Mouse (Mus musculus): ENCODE results near the gene Aqp2.

Gene Aqp2

DNA sequence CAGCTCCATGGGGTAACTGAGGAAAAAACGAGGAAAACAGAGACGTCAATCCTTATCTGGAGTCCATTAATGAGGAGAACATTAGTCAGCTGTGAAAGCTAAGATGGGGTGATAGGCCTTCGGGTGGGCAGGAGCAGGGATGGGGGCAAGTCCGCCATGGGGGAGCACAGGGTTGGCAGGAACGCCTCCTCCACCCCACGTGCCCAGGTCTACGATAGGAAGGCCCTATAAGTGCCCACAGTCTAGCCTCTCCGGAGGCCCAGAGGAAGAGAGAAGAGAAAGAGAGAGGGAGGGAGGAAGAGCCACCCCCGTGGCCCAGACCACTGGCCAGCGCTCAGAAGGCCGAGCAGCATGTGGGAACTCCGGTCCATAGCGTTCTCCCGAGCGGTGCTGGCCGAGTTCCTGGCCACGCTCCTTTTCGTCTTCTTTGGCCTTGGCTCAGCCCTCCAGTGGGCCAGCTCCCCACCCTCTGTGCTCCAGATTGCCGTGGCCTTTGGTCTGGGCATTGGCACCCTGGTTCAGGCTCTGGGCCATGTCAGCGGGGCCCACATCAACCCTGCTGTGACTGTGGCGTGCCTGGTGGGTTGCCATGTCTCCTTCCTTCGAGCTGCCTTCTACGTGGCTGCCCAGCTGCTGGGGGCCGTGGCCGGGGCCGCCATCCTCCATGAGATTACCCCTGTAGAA is at the start of gene Aqp2:
Gene Aqp2 (plus strand): TSS at position 254 of the 684 bp plus-strand sequence.
- DNase-seq (ENCODE audit: low spot score), result peak; percentile 72

- DNase-seq (ENCODE audit: low spot score), result no peak
Measured at GRCm38 (mm10) chr15:99531146-99531545, 47.7 kb upstream of the Aqp2 start.

DNA sequence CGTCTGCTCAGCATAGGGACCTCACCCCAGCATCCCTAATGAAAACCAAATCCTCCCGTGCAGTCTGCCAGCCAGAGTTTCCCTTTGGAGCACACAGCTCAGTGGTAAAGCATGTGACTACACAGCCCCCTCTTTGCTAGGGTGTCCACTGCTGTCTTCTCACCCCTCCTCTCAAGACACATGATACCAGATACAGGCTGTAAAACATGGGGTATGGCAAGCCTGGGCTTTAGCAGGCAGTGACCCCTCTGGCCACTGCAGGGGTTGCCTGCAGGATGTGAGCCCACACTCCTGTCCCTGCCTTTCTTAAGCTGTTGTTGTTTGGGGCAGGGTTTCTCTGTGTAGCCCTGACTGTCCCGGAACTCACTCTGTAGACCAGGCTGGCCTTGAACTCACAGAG is 46.8 kb upstream of the Aqp2 start:
- no peak for DNase-seq (ENCODE audit: low spot score)

DNA sequence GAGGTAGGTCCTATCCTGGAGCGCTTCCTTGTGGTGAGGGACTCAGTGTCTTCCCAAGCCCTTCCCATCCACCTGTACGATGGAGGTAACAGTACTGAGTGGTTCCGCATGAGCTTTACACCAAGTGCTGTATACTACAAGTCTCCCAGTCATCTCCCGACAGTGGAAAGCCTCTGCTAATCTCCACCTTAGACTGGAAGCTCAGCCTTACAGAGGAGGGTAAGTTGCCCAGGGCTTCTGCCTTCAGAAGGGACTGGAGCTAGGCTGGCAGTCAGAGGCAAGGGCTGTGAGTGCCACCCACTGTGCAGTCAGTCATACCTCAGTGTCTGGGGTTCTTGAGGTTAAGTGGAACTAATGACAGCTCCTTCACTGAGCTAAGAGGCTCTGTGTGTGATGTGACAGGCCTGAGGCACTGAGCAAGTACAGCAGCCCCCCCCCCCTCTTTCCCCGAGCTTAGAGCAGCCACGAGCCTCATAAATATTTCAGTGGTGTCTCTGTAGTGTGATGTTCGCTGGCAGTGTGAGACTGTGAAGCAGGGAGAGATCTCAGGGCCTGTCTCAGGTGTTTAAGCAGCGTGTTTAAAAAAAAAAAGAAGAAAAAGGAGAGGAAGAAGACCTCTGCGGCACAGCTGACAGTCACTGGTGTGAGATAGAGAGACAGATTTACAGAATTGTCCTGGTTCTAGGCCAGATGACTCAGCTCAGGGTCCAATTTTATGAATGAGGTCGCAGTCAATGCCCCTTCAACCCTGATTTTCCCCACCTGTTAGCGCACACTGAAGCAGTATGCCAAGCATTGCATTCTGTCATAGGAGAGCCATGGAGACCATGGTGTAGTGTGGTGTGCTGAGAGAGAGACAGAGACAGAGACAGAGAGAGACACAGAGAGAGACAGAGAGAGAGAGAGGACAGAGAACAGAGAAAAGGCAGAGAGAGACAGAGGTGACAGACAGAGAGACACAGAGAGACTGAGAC is 41.7 kb upstream of the Aqp2 start:
- no peak for DNase-seq (ENCODE audit: low spot score)

DNA sequence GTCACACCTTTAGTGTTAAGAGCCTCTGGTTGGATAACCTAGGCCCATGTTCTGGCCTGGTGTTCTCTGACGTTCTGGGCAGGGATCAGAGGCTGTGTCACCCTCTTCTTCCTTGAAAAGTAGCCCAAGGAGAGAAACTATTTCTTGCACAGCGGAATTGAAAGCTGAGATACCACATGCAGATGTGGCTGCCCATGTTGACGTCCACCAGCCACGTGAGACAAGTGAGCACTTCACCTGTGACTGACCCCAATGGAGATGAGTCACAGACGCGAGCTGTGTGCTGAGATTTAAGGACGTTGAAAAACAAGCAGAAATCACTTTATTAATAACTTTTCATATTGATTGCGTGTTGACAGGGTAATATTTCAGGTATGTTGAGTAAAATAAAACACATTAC is 39.0 kb upstream of the Aqp2 start:
- DNase-seq (ENCODE audit: low spot score), result no peak

DNA sequence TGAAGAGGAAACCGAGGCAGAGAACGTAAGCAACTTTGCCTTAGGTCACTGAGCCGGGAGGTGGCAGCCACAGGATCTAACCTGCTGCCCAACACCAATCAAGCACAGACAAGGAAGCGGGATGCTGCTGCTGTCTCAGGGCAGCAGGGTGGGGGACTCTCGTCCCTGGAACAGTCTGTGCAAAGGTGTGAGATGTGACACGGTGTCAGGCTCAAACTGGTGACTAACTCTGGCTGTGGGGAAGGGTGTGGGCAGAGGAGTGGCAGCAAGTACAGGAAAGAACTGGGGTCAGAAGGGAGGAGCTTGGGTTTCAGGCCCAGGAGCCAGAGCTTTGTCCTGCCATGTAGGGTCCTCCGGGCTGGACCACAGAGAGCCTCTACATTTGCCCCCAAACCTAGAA is 34.8 kb upstream of the Aqp2 start:
- DNase-seq (ENCODE audit: low spot score), result no peak

- DNase-seq (ENCODE audit: low spot score), result no peak
Measured at GRCm38 (mm10) chr15:99546596-99546995, 32.3 kb upstream of the Aqp2 start.

DNA sequence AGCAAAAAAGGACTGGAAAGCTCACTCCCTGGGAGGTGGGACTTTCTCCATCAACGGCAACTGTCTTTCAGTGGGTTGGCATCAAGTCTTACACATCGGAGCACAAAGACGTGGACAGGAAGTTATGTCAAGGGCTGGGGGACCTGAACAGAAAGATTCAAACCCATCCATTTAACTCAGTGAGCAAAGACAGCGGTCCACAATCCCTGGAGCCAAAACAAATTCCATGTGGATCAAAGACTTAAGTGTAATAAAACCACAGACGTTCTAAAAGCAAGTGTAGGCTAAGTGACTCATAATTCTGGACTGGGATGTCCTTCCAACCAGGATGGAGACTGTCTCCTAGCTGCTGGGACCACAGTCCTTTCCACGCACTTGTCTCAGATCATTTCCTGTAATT is 31.1 kb upstream of the Aqp2 start:
- DNase-seq (ENCODE audit: low spot score), result no peak

DNA sequence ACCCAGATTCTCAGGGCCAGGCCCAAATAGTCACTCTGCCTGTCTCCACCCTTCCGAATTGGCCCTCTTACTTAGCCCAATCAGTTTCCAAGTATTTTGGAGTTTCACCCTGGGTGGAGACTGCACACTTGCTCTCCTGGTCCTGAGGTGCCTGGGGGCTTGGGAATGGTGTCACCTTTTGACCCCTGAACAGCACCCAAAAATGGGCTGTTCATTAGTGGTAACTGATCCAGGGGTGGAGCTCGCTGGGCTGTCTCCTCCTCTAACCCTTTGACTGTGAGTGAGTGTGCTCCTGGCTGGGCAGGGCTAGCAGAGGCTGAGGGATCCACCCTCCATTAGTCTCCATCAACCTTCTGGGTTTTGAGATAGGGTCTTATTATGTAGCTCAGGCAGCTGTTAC is 29.0 kb upstream of the Aqp2 start:
- DNase-seq (ENCODE audit: low spot score), result no peak

DNA sequence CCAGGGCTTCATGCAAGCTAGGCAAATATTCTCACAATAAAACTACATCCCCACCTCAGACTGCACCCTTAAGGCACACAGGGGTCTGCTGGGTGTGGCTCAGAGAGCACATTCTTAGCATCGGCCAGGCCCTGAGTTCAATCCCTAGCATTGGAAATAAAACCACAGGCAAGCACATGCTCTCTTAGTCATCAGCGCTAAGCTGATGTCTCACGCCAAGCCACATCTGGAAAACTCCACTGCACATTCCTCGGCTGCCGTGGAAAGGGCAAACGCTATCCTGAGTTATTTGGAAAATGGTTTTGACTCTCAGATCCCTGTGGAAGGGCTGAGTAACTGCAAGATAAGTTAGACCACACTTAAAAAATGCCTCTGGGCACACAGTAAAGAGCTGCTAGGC is 25.1 kb upstream of the Aqp2 start:
- DNase-seq (ENCODE audit: low spot score), result no peak

DNA sequence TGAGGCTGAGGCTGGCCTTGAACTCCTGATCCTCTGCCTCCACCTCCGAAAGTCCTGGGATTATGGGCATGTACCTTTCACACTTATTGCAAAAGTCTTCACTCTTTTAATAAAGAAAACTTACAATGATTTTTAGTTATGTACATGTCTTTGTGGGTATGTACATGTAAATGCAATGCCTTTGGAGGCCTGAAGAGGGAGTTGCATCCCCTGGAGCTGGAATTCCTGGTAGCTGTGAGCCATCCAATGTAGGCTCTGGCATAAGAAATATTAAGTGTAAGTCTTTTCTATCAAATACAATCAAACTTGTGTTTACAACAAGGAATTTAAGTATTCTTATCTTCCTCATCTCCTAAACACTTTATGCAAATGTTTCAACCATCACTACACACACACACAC is 19.9 kb upstream of the Aqp2 start:
- no peak for DNase-seq (ENCODE audit: low spot score)

DNA sequence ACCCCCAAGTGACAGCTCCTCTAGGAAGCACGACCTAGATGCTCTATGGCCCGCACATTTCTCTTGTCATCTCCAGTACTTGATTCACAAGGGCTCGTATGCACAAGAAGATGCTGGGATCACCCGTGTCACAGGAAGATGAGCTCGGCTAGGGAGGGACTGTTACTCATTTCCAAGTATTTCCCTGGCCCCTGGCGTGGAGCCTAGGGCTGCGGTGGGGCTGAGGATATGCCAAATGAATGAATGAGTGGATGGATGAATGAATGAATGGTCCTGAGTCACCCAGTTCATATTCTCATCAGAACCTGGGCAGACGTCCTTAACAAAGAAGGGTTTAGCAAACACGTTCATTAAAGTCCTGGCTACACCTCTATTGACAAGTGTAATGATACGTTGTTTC is 18.6 kb upstream of the Aqp2 start:
- no peak for DNase-seq (ENCODE audit: low spot score)

DNA sequence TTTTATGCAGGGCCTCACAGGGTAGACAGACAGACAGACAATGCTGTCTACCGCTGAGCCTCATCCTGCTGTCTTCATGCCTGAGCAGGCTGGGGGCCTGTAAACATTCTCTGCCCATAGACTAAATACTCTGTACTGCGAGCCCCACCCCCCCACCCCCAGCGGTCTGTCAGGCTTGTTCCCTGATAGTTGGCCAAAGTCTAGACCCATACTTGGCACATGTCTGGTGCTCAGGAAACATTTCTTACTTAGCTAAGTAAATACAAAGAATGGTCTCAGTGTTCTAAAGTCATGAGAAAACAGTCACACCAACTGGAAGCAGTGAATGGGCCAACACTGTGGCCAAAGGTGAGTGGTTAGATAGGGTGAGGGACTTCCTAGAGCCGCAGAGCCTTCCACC is 11.5 kb upstream of the Aqp2 start:
- DNase-seq (ENCODE audit: low spot score), result no peak

DNA sequence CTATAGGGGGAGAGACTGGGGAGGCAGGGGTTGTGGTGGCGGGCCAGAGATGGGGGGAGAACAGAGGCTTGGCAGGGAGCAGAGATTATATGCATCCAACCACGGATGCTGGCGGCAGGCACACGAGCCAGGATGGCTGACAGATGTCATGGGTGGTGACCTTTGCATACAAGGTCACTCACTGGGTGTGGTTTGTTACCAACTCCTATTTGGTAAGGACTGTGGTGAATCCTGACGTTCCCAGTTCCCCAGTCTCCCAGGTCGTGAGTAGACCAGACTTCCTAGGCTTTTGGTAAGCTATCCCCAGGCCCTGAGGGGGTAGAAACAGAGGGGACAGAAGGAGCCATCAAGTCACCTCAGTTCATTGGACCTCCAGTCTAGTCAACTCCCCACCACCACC is 10.2 kb upstream of the Aqp2 start:
- DNase-seq (ENCODE audit: low spot score), result no peak

GRCm38 (mm10) chr15:99569123-99569522 is 9.7 kb upstream of the Aqp2 start:
- DNase-seq (ENCODE audit: low spot score), result no peak

DNA sequence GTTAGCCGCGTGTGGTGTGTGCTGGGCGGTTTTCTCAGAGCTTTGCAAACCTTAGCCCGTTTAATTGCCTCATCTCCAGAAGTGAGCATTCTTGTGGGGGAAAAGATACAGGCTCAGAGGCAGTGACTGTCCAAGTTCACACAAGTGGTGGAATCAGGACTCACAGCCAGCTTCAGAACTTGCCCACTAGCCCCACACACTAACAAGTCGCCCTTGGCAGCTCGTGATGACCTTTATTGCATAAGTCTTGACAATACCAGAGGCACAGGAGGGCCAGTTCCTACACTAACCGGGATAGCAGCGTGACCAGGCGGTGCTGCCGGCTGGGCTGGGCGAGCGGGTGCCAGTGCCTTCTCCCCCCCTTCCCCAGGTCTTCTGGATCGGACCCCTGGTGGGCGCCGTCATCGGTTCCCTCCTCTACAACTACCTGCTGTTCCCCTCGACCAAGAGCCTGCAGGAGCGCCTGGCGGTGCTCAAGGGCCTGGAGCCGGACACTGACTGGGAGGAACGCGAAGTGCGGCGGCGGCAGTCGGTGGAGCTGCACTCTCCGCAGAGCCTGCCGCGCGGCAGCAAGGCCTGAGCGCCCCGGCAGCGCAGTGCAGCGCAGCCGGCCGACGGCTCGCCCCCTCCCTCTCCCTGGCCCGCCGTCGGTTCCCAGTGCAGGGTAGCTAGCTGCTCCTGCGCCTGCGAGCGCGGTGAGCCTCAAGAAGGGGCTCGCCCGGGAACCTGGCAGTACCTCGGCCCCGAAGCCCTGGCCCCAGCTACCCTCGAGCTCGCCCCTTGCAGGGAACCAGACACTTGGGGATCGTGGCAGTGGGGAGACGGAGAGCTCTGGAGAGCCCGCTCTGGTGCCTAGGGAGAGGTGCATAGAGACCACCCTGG is 4.8 kb downstream of the Aqp2 start:
- DNase-seq (ENCODE audit: low spot score), result peak; percentile 62

GRCm38 (mm10) chr15:99584407-99585202 is 5.8 kb downstream of the Aqp2 start:
- DNase-seq (ENCODE audit: low spot score), result no peak

GRCm38 (mm10) chr15:99585741-99586140 is 6.9 kb downstream of the Aqp2 start:
- no peak for DNase-seq (ENCODE audit: low spot score)

GRCm38 (mm10) chr15:99586525-99586924 is 7.7 kb downstream of the Aqp2 start:
- DNase-seq (ENCODE audit: low spot score), result no peak

DNA sequence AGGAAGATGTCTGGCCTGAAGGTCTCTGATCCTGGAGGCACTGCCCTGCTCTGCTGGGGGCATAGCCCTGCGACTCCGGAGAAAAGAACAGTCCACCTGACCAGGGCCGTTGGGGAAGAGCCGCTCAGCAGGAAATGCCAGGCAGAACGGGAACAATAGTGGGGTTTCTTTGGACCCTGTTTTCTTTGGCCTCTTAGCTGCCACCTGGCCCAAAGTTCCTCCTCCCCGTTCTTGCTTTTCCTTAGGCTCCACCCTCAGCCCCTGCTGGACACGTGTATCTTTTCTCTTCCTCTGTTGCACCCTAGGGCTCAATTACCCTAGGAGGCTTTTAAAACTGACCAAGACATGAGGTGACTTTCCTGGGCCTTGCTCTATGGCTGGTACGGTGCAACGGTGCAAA is 10.4 kb downstream of the Aqp2 start:
- DNase-seq (ENCODE audit: low spot score), result no peak

DNA sequence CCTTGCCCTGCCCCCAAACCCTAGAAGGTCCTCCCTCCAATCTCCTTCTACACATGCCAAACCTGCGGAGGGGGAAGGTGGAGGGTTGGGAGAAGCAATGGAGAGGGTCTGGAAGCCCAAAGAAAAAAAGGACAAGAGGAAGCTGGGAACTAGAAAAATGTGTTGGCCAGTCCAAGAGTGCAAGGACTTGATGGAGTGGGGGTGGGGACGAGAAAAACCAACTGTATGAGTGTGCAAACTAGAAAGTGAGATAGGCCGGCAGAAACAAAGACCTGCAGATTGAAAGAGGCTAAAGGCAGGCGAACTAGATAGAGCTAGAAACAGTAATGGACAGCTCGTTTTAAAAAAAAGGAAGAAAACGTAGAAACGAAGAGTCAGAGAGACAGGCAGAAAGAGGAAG is 10.8 kb downstream of the Aqp2 start:
- DNase-seq (ENCODE audit: low spot score), result no peak
